Mouse (Mus musculus) right cerebral cortex, postnatal 14 days (tissue): ENCODE data around the gene Atxn2.
"Not testable (repeated sequence)": the region's sequence is repeated elsewhere in the genome, so short reads cannot be mapped to it uniquely, and the experiment has no call there.

ENCODE experiments used
- DNase-seq: peaks from one replicate; pipeline ENCODE4 v3.0.0; 2022

Atxn2 gene

GRCm38 (mm10) chr5:121711174-121711927, at the start of gene Atxn2:
Gene Atxn2, plus strand, starts transcription at chr5:121711337.
- peak; percentile 84 for DNase-seq

- DNase-seq = no peak
Measured at GRCm38 (mm10) chr5:121661494-121661893, 49.6 kb upstream of the Atxn2 start.

- no peak for DNase-seq
Measured at GRCm38 (mm10) chr5:121663456-121663855, 47.7 kb upstream of the Atxn2 start.

GRCm38 (mm10) chr5:121664078-121664477, 47.1 kb upstream of the Atxn2 start:
- DNase-seq = no peak

GRCm38 (mm10) chr5:121664971-121665370, 46.2 kb upstream of the Atxn2 start:
- no peak for DNase-seq

GRCm38 (mm10) chr5:121667067-121667466, 44.1 kb upstream of the Atxn2 start:
- no peak for DNase-seq

- DNase-seq = no peak
Measured at GRCm38 (mm10) chr5:121668411-121668810, 42.7 kb upstream of the Atxn2 start.

GRCm38 (mm10) chr5:121670412-121670811, 40.7 kb upstream of the Atxn2 start:
- peak; percentile 35 for DNase-seq

- no peak for DNase-seq
Measured at GRCm38 (mm10) chr5:121682250-121682649, 28.9 kb upstream of the Atxn2 start.

- no peak for DNase-seq
Measured at GRCm38 (mm10) chr5:121685495-121685894, 25.6 kb upstream of the Atxn2 start.

- no peak for DNase-seq
Measured at GRCm38 (mm10) chr5:121686113-121686898, 24.8 kb upstream of the Atxn2 start.

GRCm38 (mm10) chr5:121690482-121691211, 20.5 kb upstream of the Atxn2 start:
- no peak for DNase-seq

- not testable (repeated sequence) for DNase-seq
Measured at GRCm38 (mm10) chr5:121691436-121691835, 19.7 kb upstream of the Atxn2 start.

- no peak for DNase-seq
Measured at GRCm38 (mm10) chr5:121692897-121693296, 18.2 kb upstream of the Atxn2 start.

- DNase-seq = no peak
Measured at GRCm38 (mm10) chr5:121696761-121697160, 14.4 kb upstream of the Atxn2 start.

- no peak for DNase-seq
Measured at GRCm38 (mm10) chr5:121699891-121700290, 11.2 kb upstream of the Atxn2 start.

GRCm38 (mm10) chr5:121700496-121700895, 10.6 kb upstream of the Atxn2 start:
- peak; percentile 61 for DNase-seq

GRCm38 (mm10) chr5:121701111-121701769, 9.9 kb upstream of the Atxn2 start:
- DNase-seq = no peak

- DNase-seq = no peak
Measured at GRCm38 (mm10) chr5:121703341-121703740, 7.8 kb upstream of the Atxn2 start.

GRCm38 (mm10) chr5:121704512-121705248, 6.5 kb upstream of the Atxn2 start:
- no peak for DNase-seq

GRCm38 (mm10) chr5:121710402-121710801, 735 bp upstream of the Atxn2 start:
- DNase-seq = no peak

- no peak for DNase-seq
Measured at GRCm38 (mm10) chr5:121710851-121711173, 325 bp upstream of the Atxn2 start.

GRCm38 (mm10) chr5:121711928-121712231, 743 bp downstream of the Atxn2 start:
- DNase-seq = no peak
